Mouse (Mus musculus) ovary, postnatal 10 days (tissue): ENCODE measurements around the gene Rhoa.
A peak's percentile ranks its signal among the peaks of the same experiment; 100 is the strongest.
"Not testable (repeated sequence)": the region's sequence is repeated elsewhere in the genome, so short reads cannot be mapped to it uniquely, and the experiment has no call there.

Experiments
- DNase-seq: peaks from one replicate; pipeline ENCODE4 v3.0.0; 2022; ENCODE audit warnings: low spot score

The Rhoa gene

GRCm38 (mm10) chr9:108305629-108306520 lies at the start of gene Rhoa, which contains the start of gene Tcta:
Gene Rhoa (plus strand): TSS chr9:108306129.
Gene Tcta (minus strand): TSS chr9:108306160.
- peak; percentile 90 for DNase-seq

- DNase-seq: no peak
Observed at GRCm38 (mm10) chr9:108260526-108260925, 45.4 kb upstream of the Rhoa start.

GRCm38 (mm10) chr9:108261865-108262264 lies 44.1 kb upstream of the Rhoa start:
- DNase-seq: no peak

GRCm38 (mm10) chr9:108262494-108263049 lies 43.4 kb upstream of the Rhoa start:
- DNase-seq: no peak

- no peak for DNase-seq
Observed at GRCm38 (mm10) chr9:108263131-108263681, 42.7 kb upstream of the Rhoa start.

GRCm38 (mm10) chr9:108263690-108264190 lies 42.2 kb upstream of the Rhoa start, which contains the start of gene Dag1:
Gene Dag1 (minus strand): TSS chr9:108263958.
- peak; percentile 98 for DNase-seq

GRCm38 (mm10) chr9:108264191-108264921 lies 41.6 kb upstream of the Rhoa start:
- peak; percentile 24 for DNase-seq

- no peak for DNase-seq
Observed at GRCm38 (mm10) chr9:108266261-108266935, 39.5 kb upstream of the Rhoa start.

GRCm38 (mm10) chr9:108267691-108268090 lies 38.2 kb upstream of the Rhoa start:
- no peak for DNase-seq

- DNase-seq: not testable (repeated sequence)
Observed at GRCm38 (mm10) chr9:108268701-108269100, 37.2 kb upstream of the Rhoa start.

- DNase-seq: no peak
Observed at GRCm38 (mm10) chr9:108271941-108272340, 34.0 kb upstream of the Rhoa start.

- no peak for DNase-seq
Observed at GRCm38 (mm10) chr9:108272691-108273090, 33.2 kb upstream of the Rhoa start.

GRCm38 (mm10) chr9:108273485-108273884 lies 32.4 kb upstream of the Rhoa start:
- no peak for DNase-seq

- DNase-seq: no peak
Observed at GRCm38 (mm10) chr9:108274476-108275330, 31.2 kb upstream of the Rhoa start.

- no peak for DNase-seq
Observed at GRCm38 (mm10) chr9:108275331-108275659, 30.6 kb upstream of the Rhoa start.

GRCm38 (mm10) chr9:108278697-108279450 lies 27.1 kb upstream of the Rhoa start:
- DNase-seq: no peak

GRCm38 (mm10) chr9:108280071-108280828 lies 25.7 kb upstream of the Rhoa start:
- DNase-seq: peak; percentile 29

GRCm38 (mm10) chr9:108284410-108284809 lies 21.5 kb upstream of the Rhoa start:
- DNase-seq: no peak
